Mouse (Mus musculus) intestine, embryonic 15.5 days (tissue): ENCODE data around the gene Pdlim4. TPM values are rescaled to one million over a fixed set of nuclear protein-coding genes. Genes with fewer than 3 reads are reported as not detected.

Experiments used
- ATAC-seq: fragments of 200-750 bp; cut with Nextera tagmentation; 2 replicates; pipeline ENCODE4 v1.8.0; 2017; ENCODE audit warnings: moderate TSS enrichment, moderate library complexity
- H3K27ac ChIP-seq: fragments of 300-500 bp; sonication (generic); 2 replicates; pipeline ENCODE4 v1.5.1; 2015; ENCODE audit warnings: mild to moderate bottlenecking, inconsistent platforms
- H3K27me3 ChIP-seq: fragments of 300-500 bp; sonication (generic); replicated peaks from 2 replicates; pipeline ENCODE4 v1.6.1; 2015; ENCODE audit warnings: inconsistent platforms
- H3K36me3 ChIP-seq: fragments of 300-500 bp; sonication (generic); 2 replicates; pipeline ENCODE4 v1.6.1; 2015; ENCODE audit warnings: inconsistent platforms
- H3K4me1 ChIP-seq: fragments of 300-500 bp; sonication (generic); replicated peaks from 2 replicates; pipeline ENCODE4 v1.6.1; 2015; ENCODE audit warnings: inconsistent platforms
- H3K4me2 ChIP-seq: fragments of 300-500 bp; sonication (generic); replicated peaks from 2 replicates; pipeline ENCODE4 v1.6.1; 2015; ENCODE audit warnings: mild to moderate bottlenecking, inconsistent platforms
- H3K4me3 ChIP-seq: fragments of 300-500 bp; sonication (generic); replicated peaks from 2 replicates; pipeline ENCODE4 v1.5.1; 2015; ENCODE audit warnings: inconsistent platforms
- H3K9ac ChIP-seq: fragments of 300-500 bp; sonication (generic); 2 replicates; pipeline ENCODE4 v1.6.1; 2015; ENCODE audit warnings: inconsistent platforms
- H3K9me3 ChIP-seq: fragments of 300-500 bp; sonication (generic); 2 replicates; pipeline ENCODE4 v1.6.1; 2016; ENCODE audit warnings: inconsistent platforms
- WGBS: fragments of 180-500 bp; shearing (Covaris S2); methylation state at CpG from one replicate; pipeline ENCODE4 v1.1.7; 2015; 5-methylcytosine and 5-hydroxymethylcytosine counted together
- polyA plus RNA-seq: library from polyadenylated mRNA; unstranded; fragments of >200 nt; fragmentation: Nextera tagmentation; extraction: Ambion mirVana; gene quantifications from 2 replicates; pipeline ENCODE4 v1.2.1, GENCODE M21; 2015

Gene Pdlim4
- polyA plus RNA-seq, 1 experiment from 2014 or later = 42.1 TPM

DNA sequence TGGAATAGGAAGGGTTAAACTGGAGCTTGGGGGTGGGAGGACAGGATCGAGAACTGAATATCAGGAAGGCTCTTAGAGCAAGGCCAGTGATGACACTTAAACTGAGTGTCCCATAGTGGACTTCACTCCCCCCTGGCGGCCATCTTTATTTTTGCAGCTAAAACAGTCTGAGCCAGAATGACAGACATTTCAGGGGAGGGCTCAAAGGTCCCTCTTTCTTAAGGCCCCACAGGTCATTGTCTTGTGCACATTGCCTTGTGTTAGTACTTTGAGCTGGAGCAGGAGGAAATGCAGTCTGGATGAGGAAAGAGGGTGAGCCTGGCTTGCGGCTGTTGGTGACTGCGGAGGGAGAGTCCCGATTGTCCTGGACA, 20.1 kb upstream of the Pdlim4 start:
- H3K9me3 ChIP-seq = no peaks in the 10 kb centered on the region
- H3K27me3 ChIP-seq = no peaks in the 10 kb centered on the region
- no peak overlapping the region for H3K27ac ChIP-seq
- H3K4me3 ChIP-seq = no peak overlapping the region
- H3K4me1 ChIP-seq = no peaks in the 10 kb centered on the region; the same call in 1 of the 2 replicates
- peak; percentile 92 for ATAC-seq
- H3K4me2 ChIP-seq = no peak overlapping the region
- no peaks in the 10 kb centered on the region for H3K36me3 ChIP-seq
- 40% methylated on average over 5 of the region's 5 CpGs for WGBS
- no peak overlapping the region for H3K9ac ChIP-seq

DNA sequence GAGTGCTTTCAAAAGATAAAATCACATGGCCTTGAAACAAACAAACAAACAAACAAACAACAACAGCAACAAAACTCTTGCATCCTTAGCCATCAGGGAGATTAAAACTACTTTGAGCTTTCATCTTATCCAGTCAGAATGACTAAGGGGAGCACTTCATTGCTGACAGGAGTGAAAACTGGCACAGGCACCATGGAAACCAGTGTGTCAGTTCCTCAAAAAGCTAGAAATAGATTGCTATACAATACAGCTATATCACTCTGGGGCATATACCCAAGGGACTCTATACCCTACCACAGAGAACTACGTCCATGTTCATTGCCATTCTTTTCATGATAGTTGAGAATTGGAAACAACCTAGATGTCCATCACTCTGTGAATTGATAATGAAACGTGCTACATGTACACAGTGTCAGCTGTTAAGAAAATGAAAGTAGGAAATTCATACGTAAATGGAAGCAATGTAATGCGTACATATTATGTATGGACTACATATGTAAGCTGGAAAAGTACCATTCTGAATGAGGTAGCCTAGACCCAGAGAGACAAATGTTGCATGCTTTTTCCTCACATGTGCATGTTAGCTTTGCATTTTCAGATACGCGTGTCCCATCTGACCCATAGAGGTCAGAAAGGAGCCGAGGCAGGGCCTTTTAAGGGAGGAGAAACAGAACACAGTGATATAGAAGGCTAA, 19.6 kb upstream of the Pdlim4 start:
- Histone ChIP-seq H3K4me2 (no peak overlapping the region), H3K4me1 (no peaks in the 10 kb centered on the region; the same call in 1 of the 2 replicates), H3K9ac (no peak overlapping the region), H3K27ac (no peak overlapping the region), H3K9me3 (no peaks in the 10 kb centered on the region), H3K27me3 (no peaks in the 10 kb centered on the region), H3K4me3 (no peak overlapping the region), H3K36me3 (no peaks in the 10 kb centered on the region)
- WGBS = 75% methylated on average over 7 of the region's 7 CpGs
- ATAC-seq = no peak; the same call in 1 of the 2 replicates

DNA sequence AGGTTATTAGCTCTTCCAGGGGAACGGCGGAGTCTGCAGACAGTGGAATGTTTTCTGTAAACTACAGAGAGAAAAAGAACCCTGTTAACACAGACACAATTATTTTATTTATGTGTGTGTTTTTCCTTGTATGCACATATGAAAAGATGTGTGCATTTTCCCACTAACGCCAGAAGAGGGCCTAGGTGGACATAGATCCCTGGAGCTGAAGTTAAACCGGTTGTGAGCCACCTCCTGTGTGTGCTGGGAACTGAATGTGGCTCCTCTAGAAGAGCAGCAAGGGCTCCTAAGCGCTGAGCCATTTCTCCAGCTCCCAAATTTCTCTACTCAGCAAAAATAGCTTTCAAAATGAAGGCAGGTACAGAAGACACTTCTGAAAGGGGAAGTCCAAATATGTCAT, 17.0 kb upstream of the Pdlim4 start:
- Histone ChIP-seq H3K4me2 (no peak overlapping the region), H3K9me3 (no peaks in the 10 kb centered on the region), H3K27me3 (no peaks in the 10 kb centered on the region), H3K9ac (no peak overlapping the region), H3K4me3 (no peak overlapping the region), H3K4me1 (no peaks in the 10 kb centered on the region), H3K36me3 (no peaks in the 10 kb centered on the region), H3K27ac (no peak overlapping the region)
- no peak for ATAC-seq
- WGBS = 67% methylated on average over 5 of the region's 5 CpGs

DNA sequence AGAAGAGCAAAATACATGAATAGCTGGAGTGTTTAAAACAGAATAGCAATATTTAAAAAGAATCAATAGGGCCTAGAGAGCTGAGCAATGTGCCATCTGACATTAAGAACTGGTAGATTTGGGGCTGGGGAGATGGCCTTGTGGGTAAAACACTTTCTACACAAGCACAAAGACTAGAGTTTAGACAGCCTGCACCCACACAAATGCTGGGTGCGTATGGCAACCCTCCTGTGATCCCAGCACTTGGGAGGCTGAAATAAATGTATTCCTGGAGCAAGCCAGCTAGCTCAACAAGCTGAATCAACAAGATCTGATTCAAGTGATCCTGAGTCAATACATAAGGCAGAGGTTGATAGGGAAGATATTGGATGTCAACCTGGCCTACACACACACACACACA, 16.2 kb upstream of the Pdlim4 start:
- Histone ChIP-seq H3K27ac (no peak overlapping the region), H3K9ac (no peak overlapping the region), H3K4me2 (no peak overlapping the region), H3K36me3 (no peaks in the 10 kb centered on the region), H3K27me3 (no peaks in the 10 kb centered on the region), H3K9me3 (no peaks in the 10 kb centered on the region), H3K4me1 (no peaks in the 10 kb centered on the region), H3K4me3 (no peak overlapping the region)
- 96% methylated on average over 1 of the region's 1 CpGs for WGBS
- ATAC-seq = no peak

DNA sequence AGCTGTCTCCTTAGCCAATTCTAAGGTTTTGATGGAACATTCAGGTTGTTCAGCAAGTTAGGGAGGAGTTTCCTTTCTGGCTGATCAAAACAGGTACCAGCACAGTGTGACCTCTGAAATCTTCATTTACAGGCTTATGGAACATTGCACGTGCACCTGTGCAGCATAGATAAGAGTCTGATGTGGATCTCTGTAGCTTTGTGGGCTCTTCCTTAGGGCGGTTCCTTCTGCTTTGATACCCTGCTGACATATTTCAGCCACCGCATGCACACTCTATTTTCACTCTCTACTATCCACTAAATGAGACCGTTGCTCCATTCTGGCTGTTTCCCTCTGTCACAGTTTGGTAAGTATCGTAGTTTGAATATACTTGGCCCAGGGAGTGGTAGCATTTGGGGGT, 13.9 kb upstream of the Pdlim4 start:
- no peak overlapping the region for H3K4me2 ChIP-seq
- no peak overlapping the region for H3K27ac ChIP-seq
- WGBS = 92% methylated on average over 5 of the region's 5 CpGs
- H3K36me3 ChIP-seq = no peaks in the 10 kb centered on the region
- no peak overlapping the region for H3K9ac ChIP-seq
- no peak for ATAC-seq
- H3K9me3 ChIP-seq = no peaks in the 10 kb centered on the region
- H3K4me1 ChIP-seq = no peaks in the 10 kb centered on the region
- no peaks in the 10 kb centered on the region for H3K27me3 ChIP-seq
- no peak overlapping the region for H3K4me3 ChIP-seq

DNA sequence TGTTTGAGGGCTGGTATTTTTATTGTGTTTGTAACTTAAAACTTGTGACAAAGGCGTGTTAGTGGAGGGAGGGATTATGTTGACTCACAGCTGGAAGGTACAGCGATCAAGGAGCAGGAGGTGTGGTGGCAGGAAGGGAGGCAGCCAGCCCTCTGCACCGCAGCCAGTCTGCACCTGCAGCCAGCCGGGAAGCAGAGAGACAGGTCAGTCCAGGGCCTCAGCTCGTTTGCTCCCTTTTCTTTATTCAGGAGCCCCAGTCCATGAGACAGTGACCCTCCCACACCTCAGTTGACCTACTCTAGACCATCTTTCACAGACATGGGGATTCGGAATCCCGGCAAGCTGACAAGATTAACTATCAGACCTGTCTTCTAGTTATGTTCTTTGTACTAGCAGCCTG, 11.6 kb upstream of the Pdlim4 start:
- no peak overlapping the region for H3K4me2 ChIP-seq
- no peaks in the 10 kb centered on the region for H3K9me3 ChIP-seq
- no peak overlapping the region for H3K4me3 ChIP-seq
- H3K9ac ChIP-seq = no peak overlapping the region
- peak; percentile 90 for ATAC-seq
- WGBS = 26% methylated on average over 7 of the region's 7 CpGs
- no peak overlapping the region for H3K27ac ChIP-seq
- no peaks in the 10 kb centered on the region for H3K27me3 ChIP-seq
- no peaks in the 10 kb centered on the region for H3K4me1 ChIP-seq
- no peaks in the 10 kb centered on the region for H3K36me3 ChIP-seq

DNA sequence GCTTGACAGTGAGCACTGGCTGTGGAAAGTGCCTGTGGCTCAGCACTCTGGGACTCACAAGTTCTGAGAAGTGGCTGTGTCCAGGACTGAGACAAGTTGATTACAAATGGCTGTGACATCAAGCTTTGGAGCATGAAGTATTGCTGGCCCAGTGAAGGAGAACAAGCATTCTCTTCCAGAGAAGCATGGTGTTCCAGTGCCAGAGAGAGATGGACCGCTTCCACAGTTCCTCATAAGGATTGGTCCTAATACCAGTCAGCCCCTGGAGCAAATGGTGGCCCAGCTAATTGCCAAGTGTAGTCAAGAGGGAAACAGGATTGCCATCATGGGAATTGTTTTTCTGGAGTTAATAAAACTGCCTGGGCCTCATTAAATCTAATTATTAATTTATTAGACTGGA, 7.3 kb upstream of the Pdlim4 start:
- no peaks in the 10 kb centered on the region for H3K27me3 ChIP-seq
- H3K9me3 ChIP-seq = no peaks in the 10 kb centered on the region
- no peak overlapping the region for H3K9ac ChIP-seq
- no peak overlapping the region for H3K4me3 ChIP-seq
- H3K27ac ChIP-seq = no peak overlapping the region
- ATAC-seq = no peak
- H3K36me3 ChIP-seq = no peaks in the 10 kb centered on the region
- H3K4me2 ChIP-seq = no peak overlapping the region
- H3K4me1 ChIP-seq = peaks cover 4% of the 10 kb centered on the region
- 92% methylated on average over 1 of the region's 1 CpGs for WGBS

DNA sequence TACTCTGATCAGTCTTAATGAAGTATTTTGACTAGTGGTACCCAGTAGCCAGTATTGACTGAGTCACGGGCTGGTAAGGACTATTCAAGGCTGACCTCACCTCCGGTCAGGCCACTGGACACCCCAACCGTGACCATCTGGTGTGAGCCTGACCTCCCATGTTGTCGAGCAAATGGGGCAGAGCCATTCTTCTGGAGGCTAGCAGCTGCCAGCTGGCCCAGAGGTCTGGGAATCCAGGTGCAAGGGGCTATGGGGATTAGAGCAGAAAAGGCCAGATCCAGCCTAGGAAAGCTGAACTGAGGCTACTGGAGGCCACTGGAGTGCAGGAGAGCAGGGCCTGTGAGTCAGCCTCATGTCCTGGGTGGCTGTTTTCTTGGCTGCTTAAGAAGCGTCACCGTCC, 6.5 kb upstream of the Pdlim4 start:
- H3K4me2 ChIP-seq = no peak overlapping the region
- H3K27me3 ChIP-seq = no peaks in the 10 kb centered on the region
- 80% methylated on average over 6 of the region's 6 CpGs for WGBS
- H3K36me3 ChIP-seq = no peaks in the 10 kb centered on the region
- no peak for ATAC-seq
- peaks cover 4% of the 10 kb centered on the region for H3K4me1 ChIP-seq
- H3K4me3 ChIP-seq = no peak overlapping the region
- no peaks in the 10 kb centered on the region for H3K9me3 ChIP-seq
- no peak overlapping the region for H3K9ac ChIP-seq
- H3K27ac ChIP-seq = no peak overlapping the region

DNA sequence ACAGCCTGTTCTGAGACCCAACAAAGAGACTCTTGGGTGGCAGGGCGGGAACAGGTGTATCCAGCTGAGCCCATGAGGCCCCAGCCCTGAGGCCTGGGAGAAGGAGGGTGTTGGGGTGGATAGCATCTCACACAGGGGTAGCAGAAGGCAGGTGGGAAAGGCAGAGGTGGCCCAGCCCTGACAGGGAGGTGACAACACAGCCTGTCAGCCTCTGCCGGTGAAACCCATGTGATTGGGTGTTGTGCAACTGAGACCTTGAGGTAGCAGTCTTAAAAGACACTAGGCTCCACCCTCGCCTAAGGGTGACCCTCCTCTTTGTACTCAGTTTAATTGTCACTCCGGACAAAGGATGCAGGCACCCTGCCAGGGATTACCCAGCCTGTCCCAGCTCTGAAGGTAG, 4.5 kb upstream of the Pdlim4 start:
- WGBS = 40% methylated on average over 4 of the region's 4 CpGs
- no peak overlapping the region for H3K27ac ChIP-seq

DNA sequence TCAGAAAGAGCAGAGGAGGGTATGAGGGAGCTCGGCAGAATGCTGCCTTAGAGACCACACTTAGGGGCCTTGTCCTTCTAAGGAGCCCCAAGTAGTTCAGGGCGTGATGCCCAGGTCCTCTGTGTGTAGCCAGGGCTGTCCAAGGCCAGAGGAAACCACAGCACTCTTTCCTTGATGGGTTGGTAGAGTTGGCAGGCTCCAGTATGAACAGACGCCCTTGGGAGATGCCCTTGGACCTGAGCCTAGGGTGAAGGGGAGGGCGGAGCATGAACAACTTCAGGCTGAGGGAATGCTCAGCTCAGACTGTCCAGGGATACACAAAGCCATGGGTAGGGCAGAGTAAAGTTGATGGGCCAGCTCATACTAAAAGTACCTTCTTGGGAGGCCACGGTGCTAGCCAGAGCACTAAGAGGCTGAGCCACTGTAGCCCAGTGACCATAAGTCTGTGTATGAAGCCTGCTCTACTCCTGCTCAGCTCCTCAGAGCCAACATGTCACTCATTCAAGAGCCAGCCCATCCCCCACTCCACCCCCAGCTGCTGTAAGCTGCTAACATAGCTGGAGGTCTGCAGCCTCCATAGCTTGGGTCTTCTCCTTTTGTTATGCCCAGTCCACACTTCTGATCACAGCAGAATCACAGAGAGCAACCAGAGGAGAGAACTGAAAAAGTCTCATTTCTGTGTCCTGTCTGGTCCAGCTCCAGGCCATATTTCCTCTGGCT, 3.1 kb upstream of the Pdlim4 start:
- Histone ChIP-seq H3K9ac (no peak overlapping the region), H3K27ac (no peak overlapping the region), H3K36me3 (no peaks in the 10 kb centered on the region), H3K27me3 (no peaks in the 10 kb centered on the region), H3K4me3 (no peak overlapping the region), H3K9me3 (no peaks in the 10 kb centered on the region), H3K4me2 (no peak overlapping the region), H3K4me1 (peaks cover 8% of the 10 kb centered on the region)
- WGBS = 84% methylated on average over 5 of the region's 5 CpGs
- ATAC-seq = no peak

More for the DNA sequence above, 4.5 kb upstream of the Pdlim4 start:
- ATAC-seq = peak; percentile 34; the same call in 1 of the 2 replicates
- no peaks in the 10 kb centered on the region for H3K27me3 ChIP-seq
- no peak overlapping the region for H3K4me3 ChIP-seq
- H3K36me3 ChIP-seq = no peaks in the 10 kb centered on the region
- H3K9ac ChIP-seq = no peak overlapping the region
- no peak overlapping the region for H3K4me2 ChIP-seq
- no peaks in the 10 kb centered on the region for H3K9me3 ChIP-seq
- H3K4me1 ChIP-seq = peaks cover 4% of the 10 kb centered on the region

DNA sequence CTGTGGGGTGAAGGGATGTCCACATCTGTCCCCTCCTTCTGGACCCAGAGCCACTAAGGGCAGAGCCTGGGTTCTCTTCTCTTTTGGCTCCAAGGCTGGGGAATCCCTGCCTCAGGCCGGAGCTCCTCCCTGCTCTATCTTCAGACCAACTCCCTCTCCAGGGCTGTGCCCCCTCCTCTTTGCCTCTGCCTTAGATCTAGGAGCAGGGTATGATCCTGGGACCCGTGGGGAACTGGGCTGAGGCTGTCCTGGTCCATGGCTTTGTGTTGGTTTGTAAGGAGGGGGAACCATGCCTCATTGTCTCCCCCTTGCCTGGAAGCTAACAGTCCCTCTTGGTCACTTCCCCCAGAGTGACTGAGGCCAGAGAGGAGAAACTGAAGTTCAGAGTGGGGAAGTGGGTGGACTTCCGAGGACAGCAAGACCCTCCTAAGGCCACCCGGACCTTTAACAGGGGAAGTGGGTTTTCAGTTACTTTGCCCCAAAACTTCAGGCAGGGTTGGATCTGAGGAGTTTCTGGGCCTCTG, 756 bp downstream of the Pdlim4 start:
- Histone ChIP-seq H3K9me3 (no peaks in the 10 kb centered on the region), H3K4me1 (peaks cover 22% of the 10 kb centered on the region), H3K4me2 (peak overlapping the region; percentile 95), H3K4me3 (peak overlapping the region; percentile 59), H3K36me3 (no peaks in the 10 kb centered on the region), H3K27ac (peak overlapping the region; percentile 38), H3K9ac (peak overlapping the region; percentile 68), H3K27me3 (no peaks in the 10 kb centered on the region)
- peak; percentile 24; the same call in 1 of the 2 replicates for ATAC-seq
- 31% methylated on average over 4 of the region's 4 CpGs for WGBS

DNA sequence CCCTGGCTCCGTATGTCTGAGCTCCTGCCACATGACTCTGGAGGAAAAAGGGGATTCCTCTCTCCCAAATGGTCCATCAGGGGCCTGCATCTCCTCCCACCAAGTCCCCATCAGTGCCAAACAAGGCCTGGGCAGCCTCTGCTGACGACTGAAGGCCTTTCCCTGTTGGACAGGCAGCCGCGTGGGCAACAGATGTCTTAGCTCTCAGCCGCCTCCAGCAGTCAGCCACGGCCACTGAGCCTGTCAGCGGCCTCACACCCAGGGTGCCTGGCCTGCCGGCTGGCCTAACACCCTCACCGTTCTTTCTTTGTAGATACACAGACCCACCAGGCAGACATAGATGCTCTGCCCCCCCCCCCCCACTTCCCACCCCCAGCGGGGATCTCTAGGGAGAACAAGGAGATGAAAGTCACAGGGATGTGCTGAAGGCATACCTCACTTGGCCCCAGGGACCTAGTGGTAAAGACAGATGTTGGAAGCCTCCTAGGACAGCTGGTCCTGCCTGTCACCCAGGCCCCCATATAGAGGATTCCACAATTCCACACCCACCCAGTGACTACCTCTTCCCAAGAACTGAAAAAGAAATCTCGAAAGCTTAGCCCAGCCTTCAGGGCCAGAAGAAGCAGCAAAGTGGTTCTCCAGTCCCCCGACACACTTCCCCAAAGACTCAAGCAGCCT, 1.4 kb downstream of the Pdlim4 start:
- 39% methylated on average over 12 of the region's 12 CpGs for WGBS
- peaks cover 25% of the 10 kb centered on the region for H3K4me1 ChIP-seq

More for the DNA sequence above, 1.4 kb downstream of the Pdlim4 start:
- H3K36me3 ChIP-seq = no peaks in the 10 kb centered on the region
- H3K27ac ChIP-seq = peak overlapping the region; percentile 38
- H3K4me2 ChIP-seq = peak overlapping the region; percentile 95
- peak overlapping the region; percentile 68 for H3K9ac ChIP-seq
- ATAC-seq = no peak
- no peaks in the 10 kb centered on the region for H3K27me3 ChIP-seq
- no peaks in the 10 kb centered on the region for H3K9me3 ChIP-seq
- peak overlapping the region; percentile 59 for H3K4me3 ChIP-seq
